Mouse (Mus musculus) heart, postnatal 0 days (tissue): ENCODE measurements around the gene Flvcr2.

Source experiments
- CTCF ChIP-seq: IDR thresholded peaks from 2 replicates; pipeline ENCODE4 v1.5.1; 2016; ENCODE audit warnings: antibody characterized with exemption, control low read depth, low read depth
- EP300 ChIP-seq: IDR thresholded peaks from 2 replicates; pipeline ENCODE4 v1.6.1; 2016; ENCODE audit warnings: antibody characterized with exemption, low read depth

DNA sequence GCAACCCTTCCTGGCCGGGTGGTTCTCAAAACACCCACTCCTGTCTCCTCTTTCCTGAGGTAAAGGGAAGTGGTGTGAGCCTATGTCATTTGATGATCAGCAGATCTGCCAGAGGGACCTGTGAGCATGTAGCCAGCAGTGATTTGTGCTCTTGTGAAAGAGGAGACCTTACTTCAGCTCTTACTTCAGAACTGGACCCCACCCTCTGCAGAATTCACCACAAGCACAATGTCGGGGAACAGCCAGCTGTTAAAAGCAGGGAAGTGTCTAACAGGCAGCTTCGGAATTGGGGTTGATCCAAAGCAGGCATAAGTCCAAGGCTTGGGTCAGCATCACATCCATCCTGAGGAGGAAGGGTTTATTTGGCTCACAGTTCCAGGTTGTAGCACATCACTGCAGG, 25.0 kb downstream of the Flvcr2 start:
- no peak for TF ChIP-seq CTCF
- no peak for TF ChIP-seq EP300
